Mouse (Mus musculus): ENCODE measurements around the gene Vps18. TPM values are rescaled to one million over a fixed set of nuclear protein-coding genes. Genes with fewer than 3 reads are reported as not detected.

Vps18 gene
- 25.9 and 26.9 TPM in 2 replicates for polyA plus RNA-seq (2016; fragmentation: Nextera tagmentation; extraction: Ambion mirVana)

GRCm38 (mm10) chr2:119288270-119288882 is at the start of gene Vps18:
TSS of gene Vps18 (plus strand) at chr2:119288740.
- Histone ChIP-seq H3K27me3 (no peaks in the 10 kb centered on the region), H3K9me3 (no peaks in the 10 kb centered on the region), H3K27ac (replicated peaks) (peak within 1 kb of the TSS; percentile 52; the same call in 1 of the 2 replicates), H3K9ac (replicated peaks) (peak within 1 kb of the TSS; percentile 81), H3K4me3 (peak within 1 kb of the TSS; percentile 70), H3K36me3 (peaks cover 26% of the 10 kb centered on the region), H3K4me2 (replicated peaks) (peak within 1 kb of the TSS; percentile 92), H3K4me1 (peaks cover 12% of the 10 kb centered on the region)
- under 1% methylated on average over 31 of the region's 31 CpGs for WGBS
- ATAC-seq (ENCODE audit: low FRiP score, low read depth), result peak; percentile 93

- no peak for ATAC-seq (ENCODE audit: low FRiP score, low read depth)
- WGBS, result 68% methylated on average over 4 of the region's 4 CpGs
- Histone ChIP-seq H3K27ac (replicated peaks) (no peak overlapping the region), H3K9me3 (no peaks in the 10 kb centered on the region), H3K4me1 (peaks cover 13% of the 10 kb centered on the region), H3K36me3 (no peaks in the 10 kb centered on the region), H3K27me3 (peaks cover 57% of the 10 kb centered on the region), H3K9ac (replicated peaks) (no peak overlapping the region), H3K4me3 (no peak overlapping the region), H3K4me2 (replicated peaks) (no peak overlapping the region)
Observed at GRCm38 (mm10) chr2:119240075-119240818, 48.3 kb upstream of the Vps18 start.

- no peak overlapping the region for H3K9ac ChIP-seq (replicated peaks)
- H3K4me2 ChIP-seq (replicated peaks), result no peak overlapping the region
- H3K36me3 ChIP-seq, result no peaks in the 10 kb centered on the region
- H3K4me3 ChIP-seq, result no peak overlapping the region
- H3K27ac ChIP-seq (replicated peaks), result no peak overlapping the region
- WGBS, result 89% methylated on average over 4 of the region's 4 CpGs
- peaks cover 13% of the 10 kb centered on the region for H3K4me1 ChIP-seq
- H3K27me3 ChIP-seq, result peaks cover 51% of the 10 kb centered on the region
- no peaks in the 10 kb centered on the region for H3K9me3 ChIP-seq
- ATAC-seq (ENCODE audit: low FRiP score, low read depth), result no peak
Observed at GRCm38 (mm10) chr2:119240819-119241186, 47.7 kb upstream of the Vps18 start.

GRCm38 (mm10) chr2:119242548-119242947 is 46.0 kb upstream of the Vps18 start:
- no peak for ATAC-seq (ENCODE audit: low FRiP score, low read depth)

GRCm38 (mm10) chr2:119245246-119245645 is 43.3 kb upstream of the Vps18 start:
- Histone ChIP-seq H3K27ac (replicated peaks) (no peak overlapping the region), H3K4me1 (no peaks in the 10 kb centered on the region), H3K9me3 (no peaks in the 10 kb centered on the region), H3K9ac (replicated peaks) (no peak overlapping the region), H3K27me3 (peaks cover 15% of the 10 kb centered on the region), H3K4me3 (no peak overlapping the region), H3K4me2 (replicated peaks) (no peak overlapping the region), H3K36me3 (no peaks in the 10 kb centered on the region)
- no peak for ATAC-seq (ENCODE audit: low FRiP score, low read depth)
- 82% methylated on average over 7 of the region's 7 CpGs for WGBS

More at GRCm38 (mm10) chr2:119242548-119242947, 46.0 kb upstream of the Vps18 start:
- Histone ChIP-seq H3K4me3 (no peak overlapping the region), H3K4me1 (peaks cover 6% of the 10 kb centered on the region), H3K27ac (replicated peaks) (no peak overlapping the region), H3K9ac (replicated peaks) (no peak overlapping the region), H3K4me2 (replicated peaks) (no peak overlapping the region), H3K9me3 (no peaks in the 10 kb centered on the region), H3K27me3 (peaks cover 34% of the 10 kb centered on the region), H3K36me3 (no peaks in the 10 kb centered on the region)
- 80% methylated on average over 9 of the region's 9 CpGs for WGBS

GRCm38 (mm10) chr2:119247904-119248303 is 40.6 kb upstream of the Vps18 start:
- no peak for ATAC-seq (ENCODE audit: low FRiP score, low read depth)
- Histone ChIP-seq H3K27ac (replicated peaks) (no peak overlapping the region), H3K4me2 (replicated peaks) (no peak overlapping the region), H3K36me3 (no peaks in the 10 kb centered on the region), H3K4me3 (no peak overlapping the region), H3K9ac (replicated peaks) (no peak overlapping the region), H3K4me1 (no peaks in the 10 kb centered on the region), H3K9me3 (no peaks in the 10 kb centered on the region), H3K27me3 (peaks cover 11% of the 10 kb centered on the region; the same call in 1 of the 2 replicates)
- WGBS, result 83% methylated on average over 9 of the region's 9 CpGs

- H3K36me3 ChIP-seq, result no peaks in the 10 kb centered on the region
- H3K4me1 ChIP-seq, result no peaks in the 10 kb centered on the region
- no peak overlapping the region for H3K4me2 ChIP-seq (replicated peaks)
- WGBS, result 82% methylated on average over 4 of the region's 4 CpGs
- H3K4me3 ChIP-seq, result no peak overlapping the region
- no peaks in the 10 kb centered on the region for H3K9me3 ChIP-seq
- ATAC-seq (ENCODE audit: low FRiP score, low read depth), result no peak
- no peak overlapping the region for H3K27ac ChIP-seq (replicated peaks)
- peaks cover 20% of the 10 kb centered on the region for H3K27me3 ChIP-seq
- H3K9ac ChIP-seq (replicated peaks), result no peak overlapping the region
Observed at GRCm38 (mm10) chr2:119249592-119250061, 38.9 kb upstream of the Vps18 start.

- H3K4me3 ChIP-seq, result no peak overlapping the region
- peak; percentile 16; the same call in 1 of the 2 replicates for ATAC-seq (ENCODE audit: low FRiP score, low read depth)
- 70% methylated on average over 5 of the region's 5 CpGs for WGBS
- H3K27me3 ChIP-seq, result peaks cover 27% of the 10 kb centered on the region
- no peak overlapping the region for H3K27ac ChIP-seq (replicated peaks)
- H3K9me3 ChIP-seq, result no peaks in the 10 kb centered on the region
- no peaks in the 10 kb centered on the region for H3K4me1 ChIP-seq
- no peak overlapping the region for H3K9ac ChIP-seq (replicated peaks)
- no peak overlapping the region for H3K4me2 ChIP-seq (replicated peaks)
- H3K36me3 ChIP-seq, result no peaks in the 10 kb centered on the region
Observed at GRCm38 (mm10) chr2:119250377-119250776, 38.2 kb upstream of the Vps18 start.

- H3K27ac ChIP-seq (replicated peaks), result no peak overlapping the region
- no peaks in the 10 kb centered on the region for H3K36me3 ChIP-seq
- H3K27me3 ChIP-seq, result peaks cover 29% of the 10 kb centered on the region
- ATAC-seq (ENCODE audit: low FRiP score, low read depth), result peak; percentile 49; the same call in 1 of the 2 replicates
- 15% methylated on average over 11 of the region's 11 CpGs for WGBS
- no peaks in the 10 kb centered on the region for H3K9me3 ChIP-seq
- no peaks in the 10 kb centered on the region for H3K4me1 ChIP-seq
- 0 out of 2 replicates have a peak overlapping the region, but pooled peaks have one; percentile 23 for H3K4me2 ChIP-seq (replicated peaks)
- H3K4me3 ChIP-seq, result no peak overlapping the region
- H3K9ac ChIP-seq (replicated peaks), result no peak overlapping the region
Observed at GRCm38 (mm10) chr2:119250826-119251478, 37.6 kb upstream of the Vps18 start.

GRCm38 (mm10) chr2:119254976-119255375 is 33.6 kb upstream of the Vps18 start:
- no peaks in the 10 kb centered on the region for H3K9me3 ChIP-seq
- no peak overlapping the region for H3K4me3 ChIP-seq
- H3K9ac ChIP-seq (replicated peaks), result no peak overlapping the region
- ATAC-seq (ENCODE audit: low FRiP score, low read depth), result no peak
- H3K36me3 ChIP-seq, result no peaks in the 10 kb centered on the region
- H3K4me2 ChIP-seq (replicated peaks), result no peak overlapping the region
- H3K4me1 ChIP-seq, result no peaks in the 10 kb centered on the region
- WGBS, result 7% methylated on average over 7 of the region's 7 CpGs
- peaks cover 23% of the 10 kb centered on the region for H3K27me3 ChIP-seq
- H3K27ac ChIP-seq (replicated peaks), result no peak overlapping the region

- H3K27me3 ChIP-seq, result peaks cover 4% of the 10 kb centered on the region; the same call in 1 of the 2 replicates
- H3K9ac ChIP-seq (replicated peaks), result no peak overlapping the region
- no peaks in the 10 kb centered on the region for H3K36me3 ChIP-seq
- no peaks in the 10 kb centered on the region for H3K9me3 ChIP-seq
- no peak overlapping the region for H3K4me2 ChIP-seq (replicated peaks)
- 71% methylated on average over 1 of the region's 1 CpGs for WGBS
- H3K4me1 ChIP-seq, result no peaks in the 10 kb centered on the region
- no peak for ATAC-seq (ENCODE audit: low FRiP score, low read depth)
- no peak overlapping the region for H3K27ac ChIP-seq (replicated peaks)
- H3K4me3 ChIP-seq, result no peak overlapping the region
Observed at GRCm38 (mm10) chr2:119260518-119260917, 28.0 kb upstream of the Vps18 start.

- H3K4me2 ChIP-seq (replicated peaks), result no peak overlapping the region
- H3K4me3 ChIP-seq, result no peak overlapping the region
- no peak overlapping the region for H3K9ac ChIP-seq (replicated peaks)
- no peak overlapping the region for H3K27ac ChIP-seq (replicated peaks)
- no peaks in the 10 kb centered on the region for H3K9me3 ChIP-seq
- H3K36me3 ChIP-seq, result no peaks in the 10 kb centered on the region
- H3K27me3 ChIP-seq, result peaks cover 4% of the 10 kb centered on the region; the same call in 1 of the 2 replicates
- no peaks in the 10 kb centered on the region for H3K4me1 ChIP-seq
- WGBS, result 58% methylated on average over 2 of the region's 2 CpGs
- ATAC-seq (ENCODE audit: low FRiP score, low read depth), result no peak
Observed at GRCm38 (mm10) chr2:119261326-119261725, 27.2 kb upstream of the Vps18 start.

Measured in midbrain, embryonic 12.5 days (tissue).